Mouse (Mus musculus) lung, postnatal 25 days (tissue): Measurements from ENCODE around the gene Mfng.
A peak's percentile ranks its signal among the peaks of the same experiment; 100 is the strongest.

ENCODE experiments used
- DNase-seq: peaks from one replicate; pipeline ENCODE4 v3.0.0; 2022; ENCODE audit warnings: low spot score

The Mfng gene

GRCm38 (mm10) chr15:78787287-78787856 lies 14.1 kb upstream of the Mfng start:
- DNase-seq, result no peak

GRCm38 (mm10) chr15:78786411-78786818 lies 13.1 kb upstream of the Mfng start:
- peak; percentile 50 for DNase-seq

GRCm38 (mm10) chr15:78785961-78786360 lies 12.7 kb upstream of the Mfng start:
- DNase-seq, result peak; percentile 88

GRCm38 (mm10) chr15:78785258-78785657 lies 12.0 kb upstream of the Mfng start:
- no peak for DNase-seq

- DNase-seq, result no peak
Measured at GRCm38 (mm10) chr15:78784520-78784919, 11.2 kb upstream of the Mfng start.

GRCm38 (mm10) chr15:78782348-78783103 lies 9.3 kb upstream of the Mfng start:
- no peak for DNase-seq

GRCm38 (mm10) chr15:78780908-78781307 lies 7.6 kb upstream of the Mfng start:
- no peak for DNase-seq

- DNase-seq, result no peak
Measured at GRCm38 (mm10) chr15:78780359-78780758, 7.1 kb upstream of the Mfng start.

GRCm38 (mm10) chr15:78779690-78780089 lies 6.4 kb upstream of the Mfng start:
- no peak for DNase-seq

- no peak for DNase-seq
Measured at GRCm38 (mm10) chr15:78779253-78779652, 6.0 kb upstream of the Mfng start.

GRCm38 (mm10) chr15:78778077-78778870 lies 5.0 kb upstream of the Mfng start:
- peak; percentile 93 for DNase-seq

GRCm38 (mm10) chr15:78772856-78773255 lies 419 bp downstream of the Mfng start:
- no peak for DNase-seq

- DNase-seq, result peak; percentile 77
Measured at GRCm38 (mm10) chr15:78772368-78772763, 909 bp downstream of the Mfng start.

GRCm38 (mm10) chr15:78771531-78772367 lies 1.5 kb downstream of the Mfng start:
- DNase-seq, result peak; percentile 85

GRCm38 (mm10) chr15:78770983-78771355 lies 2.3 kb downstream of the Mfng start:
- DNase-seq, result no peak

- DNase-seq, result no peak
Measured at GRCm38 (mm10) chr15:78770234-78770982, 2.9 kb downstream of the Mfng start.

- DNase-seq, result no peak
Measured at GRCm38 (mm10) chr15:78769064-78769463, 4.2 kb downstream of the Mfng start.

GRCm38 (mm10) chr15:78763704-78764103 lies 9.6 kb downstream of the Mfng start:
- no peak for DNase-seq

- DNase-seq, result no peak
Measured at GRCm38 (mm10) chr15:78763210-78763609, 10.1 kb downstream of the Mfng start.

GRCm38 (mm10) chr15:78761112-78761511 lies 12.2 kb downstream of the Mfng start:
- DNase-seq, result no peak

GRCm38 (mm10) chr15:78758132-78758531 lies 15.1 kb downstream of the Mfng start:
- DNase-seq, result no peak
